Mouse (Mus musculus) gastrocnemius, postnatal 4 days (tissue): ENCODE measurements at regions not wholly inside any gene's neighbourhood (a gene's known extent, or its start where the extent isn't known, plus 50 kb on each side); places are given as distances from the start of the nearest gene placed in this dataset.
A peak's percentile ranks its signal among the peaks of the same experiment; 100 is the strongest.

ENCODE experiments used
- DNase-seq, 2 experiments: peaks; one replicate each; pipeline ENCODE4 v3.0.0; 2021 to 2022; ENCODE audit warnings: low spot score in 2 of 2, mixed read lengths in 2 of 2

GRCm38 (mm10) chr15:93903671-93904603, 308.2 kb upstream of the Prickle1 start:
- no peak for DNase-seq

GRCm38 (mm10) chr15:93882826-93883225, 287.1 kb upstream of the Prickle1 start:
- DNase-seq: no peak

- no peak for DNase-seq
Observed at GRCm38 (mm10) chr15:93881276-93881675, 285.6 kb upstream of the Prickle1 start.

- DNase-seq: no peak
Observed at GRCm38 (mm10) chr15:93880302-93880701, 284.6 kb upstream of the Prickle1 start.

- DNase-seq: no peak
Observed at GRCm38 (mm10) chr15:93879006-93879405, 283.3 kb upstream of the Prickle1 start.

GRCm38 (mm10) chr15:93876335-93876734, 280.6 kb upstream of the Prickle1 start:
- no peak for DNase-seq

- DNase-seq: no peak
Observed at GRCm38 (mm10) chr15:93875685-93876084, 280.0 kb upstream of the Prickle1 start.

- no peak for DNase-seq
Observed at GRCm38 (mm10) chr15:93874206-93874605, 278.5 kb upstream of the Prickle1 start.

- DNase-seq: no peak
Observed at GRCm38 (mm10) chr15:93857336-93857901, 261.7 kb upstream of the Prickle1 start.

- no peak for DNase-seq
Observed at GRCm38 (mm10) chr15:93853221-93853620, 257.5 kb upstream of the Prickle1 start.

- no peak for DNase-seq
Observed at GRCm38 (mm10) chr15:93852126-93852525, 256.4 kb upstream of the Prickle1 start.

- DNase-seq: no peak
Observed at GRCm38 (mm10) chr15:93850388-93850787, 254.7 kb upstream of the Prickle1 start.

- DNase-seq: no peak
Observed at GRCm38 (mm10) chr15:93848830-93849229, 253.1 kb upstream of the Prickle1 start.

GRCm38 (mm10) chr15:93846797-93847196, 251.1 kb upstream of the Prickle1 start:
- DNase-seq: no peak

- no peak for DNase-seq
Observed at GRCm38 (mm10) chr15:93845801-93846200, 250.1 kb upstream of the Prickle1 start.

GRCm38 (mm10) chr15:93832956-93833355, 237.3 kb upstream of the Prickle1 start:
- no peak for DNase-seq

- DNase-seq: peak in 1 of 2 experiments; percentile 15
Observed at GRCm38 (mm10) chr15:93832431-93832936, 236.8 kb upstream of the Prickle1 start.

- DNase-seq: no peak
Observed at GRCm38 (mm10) chr15:93831148-93831547, 235.5 kb upstream of the Prickle1 start.

GRCm38 (mm10) chr15:93824729-93825694, 229.3 kb upstream of the Prickle1 start:
- peak in 1 of 2 experiments; percentile 10 for DNase-seq

- no peak for DNase-seq
Observed at GRCm38 (mm10) chr15:93821236-93821635, 225.5 kb upstream of the Prickle1 start.

GRCm38 (mm10) chr15:93812011-93812410, 216.3 kb upstream of the Prickle1 start:
- DNase-seq: no peak
